Mouse (Mus musculus): ENCODE measurements around the gene Syt8.
A peak's percentile ranks its signal among the peaks of the same experiment; 100 is the strongest.

The Syt8 gene

GRCm38 (mm10) chr7:142445324-142445723 is 10.7 kb downstream of the Syt8 start:
- no peak for DNase-seq (ENCODE audit: low spot score in 2 of 2)

- DNase-seq (ENCODE audit: low spot score in 2 of 2) = no peak
Measured at GRCm38 (mm10) chr7:142446264-142446663, 11.6 kb downstream of the Syt8 start.

- DNase-seq (ENCODE audit: low spot score in 2 of 2) = no peak
Measured at GRCm38 (mm10) chr7:142449038-142449617, 14.5 kb downstream of the Syt8 start.

GRCm38 (mm10) chr7:142454706-142455105 is 20.1 kb downstream of the Syt8 start:
- DNase-seq (ENCODE audit: low spot score in 2 of 2) = no peak

- no peak for DNase-seq (ENCODE audit: low spot score in 2 of 2)
Measured at GRCm38 (mm10) chr7:142455251-142455650, 20.6 kb downstream of the Syt8 start.

- no peak for DNase-seq (ENCODE audit: low spot score in 2 of 2)
Measured at GRCm38 (mm10) chr7:142456806-142457205, 22.2 kb downstream of the Syt8 start.

GRCm38 (mm10) chr7:142457227-142457811 is 22.7 kb downstream of the Syt8 start:
- DNase-seq (ENCODE audit: low spot score in 2 of 2) = no peak

- no peak for DNase-seq (ENCODE audit: low spot score in 2 of 2)
Measured at GRCm38 (mm10) chr7:142458026-142458425, 23.4 kb downstream of the Syt8 start.

GRCm38 (mm10) chr7:142458676-142459298 is 24.1 kb downstream of the Syt8 start:
- DNase-seq (ENCODE audit: low spot score in 2 of 2) = no peak

- no peak for DNase-seq (ENCODE audit: low spot score in 2 of 2)
Measured at GRCm38 (mm10) chr7:142459299-142459691, 24.6 kb downstream of the Syt8 start.

- DNase-seq (ENCODE audit: low spot score in 2 of 2) = peak; percentile 66 to 69
Measured at GRCm38 (mm10) chr7:142460636-142461077, 26.0 kb downstream of the Syt8 start, which contains the start of gene Lsp1. Lsp1 (plus strand) TSS chr7:142460809.

- DNase-seq (ENCODE audit: low spot score in 2 of 2) = peak; percentile 48 to 50
Measured at GRCm38 (mm10) chr7:142461446-142461845, 26.8 kb downstream of the Syt8 start.

- DNase-seq (ENCODE audit: low spot score in 2 of 2) = no peak
Measured at GRCm38 (mm10) chr7:142462190-142462589, 27.5 kb downstream of the Syt8 start.

GRCm38 (mm10) chr7:142462594-142463078 is 28.0 kb downstream of the Syt8 start:
- DNase-seq (ENCODE audit: low spot score in 2 of 2) = no peak

- DNase-seq (ENCODE audit: low spot score in 2 of 2) = no peak
Measured at GRCm38 (mm10) chr7:142470171-142470691, 35.6 kb downstream of the Syt8 start.

- DNase-seq (ENCODE audit: low spot score in 2 of 2) = no peak
Measured at GRCm38 (mm10) chr7:142470808-142471413, 36.3 kb downstream of the Syt8 start.

GRCm38 (mm10) chr7:142471414-142471861 is 36.8 kb downstream of the Syt8 start:
- DNase-seq (ENCODE audit: low spot score in 2 of 2) = no peak

- DNase-seq (ENCODE audit: low spot score in 2 of 2) = no peak
Measured at GRCm38 (mm10) chr7:142471884-142472570, 37.4 kb downstream of the Syt8 start.

GRCm38 (mm10) chr7:142472936-142473335 is 38.3 kb downstream of the Syt8 start:
- DNase-seq (ENCODE audit: low spot score in 2 of 2) = no peak

GRCm38 (mm10) chr7:142473476-142473875 is 38.8 kb downstream of the Syt8 start:
- no peak for DNase-seq (ENCODE audit: low spot score in 2 of 2)

- DNase-seq (ENCODE audit: low spot score in 2 of 2) = no peak
Measured at GRCm38 (mm10) chr7:142474799-142475198, 40.1 kb downstream of the Syt8 start.

- no peak for DNase-seq (ENCODE audit: low spot score in 2 of 2)
Measured at GRCm38 (mm10) chr7:142475641-142476040, 41.0 kb downstream of the Syt8 start.

Measured in spleen, postnatal 36 days (tissue).